Mouse (Mus musculus) heart, postnatal 36 days (tissue): ENCODE data around the gene Mgat5. TPM values are rescaled to one million over a fixed set of nuclear protein-coding genes. Genes with fewer than 3 reads are reported as not detected.

Experiments used
- DNase-seq, 2 experiments: peaks; one replicate each; pipeline ENCODE4 v3.0.0; 2021 to 2022
- intact Hi-C: fragments of 180-260 bp; cut with DNase I; formaldehyde crosslinking; loops from one replicate; pipeline ENCODE4 v1.15.1; 2025
- total RNA-seq, 2 experiments: library from RNA; stranded (reverse); gene quantifications; 2 replicates each; pipeline ENCODE4 v1.2.3; 2021

The Mgat5 gene
- total RNA-seq, 2 experiments from 2014 or later = 11.1 to 11.5 TPM

- no peak for DNase-seq
- intact Hi-C loops = no loop called here
Measured at GRCm38 (mm10) chr1:127299774-127300173, 95.0 kb downstream of the Mgat5 start.

GRCm38 (mm10) chr1:127301038-127301437 lies 96.2 kb downstream of the Mgat5 start:
- no peak for DNase-seq
- intact Hi-C loops = no loop called here

- intact Hi-C loops = no loop called here
Measured at GRCm38 (mm10) chr1:127302620-127303019, 97.8 kb downstream of the Mgat5 start.

GRCm38 (mm10) chr1:127303791-127304190 lies 99.0 kb downstream of the Mgat5 start:
- DNase-seq = no peak
- intact Hi-C loops = no loop called here

More at GRCm38 (mm10) chr1:127302620-127303019, 97.8 kb downstream of the Mgat5 start:
- no peak for DNase-seq

- no peak for DNase-seq
- intact Hi-C loops = no loop called here
Measured at GRCm38 (mm10) chr1:127304281-127304680, 99.5 kb downstream of the Mgat5 start.

- no peak for DNase-seq
- intact Hi-C loops = no loop called here
Measured at GRCm38 (mm10) chr1:127305582-127305981, 100.8 kb downstream of the Mgat5 start.

GRCm38 (mm10) chr1:127306024-127306771 lies 101.4 kb downstream of the Mgat5 start:
- DNase-seq = no peak
- intact Hi-C loops = no loop called here

GRCm38 (mm10) chr1:127307361-127307760 lies 102.5 kb downstream of the Mgat5 start:
- intact Hi-C loops = no loop called here
- DNase-seq = no peak

GRCm38 (mm10) chr1:127308207-127308725 lies 103.5 kb downstream of the Mgat5 start:
- no peak for DNase-seq
- intact Hi-C loops = no loop called here

GRCm38 (mm10) chr1:127308989-127309701 lies 104.3 kb downstream of the Mgat5 start:
- intact Hi-C loops = no loop called here
- DNase-seq = no peak

- no peak for DNase-seq
- intact Hi-C loops = no loop called here
Measured at GRCm38 (mm10) chr1:127310011-127310410, 105.2 kb downstream of the Mgat5 start.

- DNase-seq = no peak
- intact Hi-C loops = no loop called here
Measured at GRCm38 (mm10) chr1:127310703-127311102, 105.9 kb downstream of the Mgat5 start.

- intact Hi-C loops = loop anchor here (2.0 kb wide), 1 partner anchor 43 kb away; no protein-coding TSS in a partner anchor
- DNase-seq = no peak
Measured at GRCm38 (mm10) chr1:127313652-127314350, 109.0 kb downstream of the Mgat5 start.

GRCm38 (mm10) chr1:127315763-127316627 lies 111.2 kb downstream of the Mgat5 start:
- intact Hi-C loops = no loop called here
- DNase-seq = no peak

- intact Hi-C loops = no loop called here
- DNase-seq = no peak
Measured at GRCm38 (mm10) chr1:127316651-127317050, 111.8 kb downstream of the Mgat5 start.

GRCm38 (mm10) chr1:127317541-127317940 lies 112.7 kb downstream of the Mgat5 start:
- intact Hi-C loops = no loop called here
- DNase-seq = no peak

GRCm38 (mm10) chr1:127318486-127318885 lies 113.7 kb downstream of the Mgat5 start:
- DNase-seq = no peak
- intact Hi-C loops = no loop called here

- no peak for DNase-seq
- intact Hi-C loops = no loop called here
Measured at GRCm38 (mm10) chr1:127319768-127320167, 115.0 kb downstream of the Mgat5 start.

- DNase-seq = no peak
- intact Hi-C loops = no loop called here
Measured at GRCm38 (mm10) chr1:127320956-127321355, 116.1 kb downstream of the Mgat5 start.

- no peak for DNase-seq
- intact Hi-C loops = no loop called here
Measured at GRCm38 (mm10) chr1:127321638-127322037, 116.8 kb downstream of the Mgat5 start.
